Mouse (Mus musculus) hindlimb bud, embryonic 11.5 days (tissue): ENCODE results near the gene P2rx6.

Experiments used
- DNase-seq: peaks from one replicate; pipeline ENCODE4 v3.0.0-alpha.2; 2012; ENCODE audit warnings: low read depth, low spot score; ENCODE audit errors: extremely low spot score

The P2rx6 gene

GRCm38 (mm10) chr16:17625488-17626268 is 64.0 kb downstream of the P2rx6 start:
- DNase-seq = no peak

GRCm38 (mm10) chr16:17626269-17626555 is 64.5 kb downstream of the P2rx6 start:
- no peak for DNase-seq
